Mouse (Mus musculus) lung, postnatal 0 days (tissue): Measurements from ENCODE around the gene Lix1l.

ENCODE experiments used
- CTCF ChIP-seq: IDR thresholded peaks from 2 replicates; pipeline ENCODE4 v1.5.1; 2016; ENCODE audit warnings: antibody characterized with exemption, mild to moderate bottlenecking
- EP300 ChIP-seq: IDR thresholded peaks from 2 replicates; pipeline ENCODE4 v1.6.1; 2016; ENCODE audit warnings: antibody characterized with exemption, mild to moderate bottlenecking, control low read depth

DNA sequence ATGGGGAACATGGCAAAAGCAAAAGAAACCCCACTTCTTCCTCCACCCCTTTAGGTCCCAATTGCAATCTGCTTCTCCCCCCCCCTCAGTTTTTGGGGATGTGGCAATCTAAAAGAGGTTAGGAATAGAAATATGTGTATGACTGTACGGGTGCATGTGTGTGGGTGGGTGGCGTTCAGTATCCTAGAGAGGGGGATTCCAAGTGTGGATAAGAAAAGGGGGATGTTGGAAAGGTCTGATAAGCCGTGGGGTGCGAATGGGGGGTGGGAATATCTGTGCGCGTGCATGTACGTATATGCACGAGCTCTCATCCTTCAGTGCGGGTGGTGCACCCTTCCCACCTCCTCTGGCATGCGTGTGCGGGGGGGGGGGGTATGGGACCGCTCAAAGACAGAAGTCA lies 4.1 kb upstream of the Lix1l start:
- TF ChIP-seq EP300: no peak
- no peak for TF ChIP-seq CTCF
